Mouse (Mus musculus) adrenal gland, adult 10 weeks (tissue): ENCODE results near the gene Sumf2. TPM values are rescaled to one million over a fixed set of nuclear protein-coding genes. Genes with fewer than 3 reads are reported as not detected.

Source experiments
- polyA plus RNA-seq: library from polyadenylated mRNA; stranded (reverse); fragments of 350-450 nt; fragmentation: Illumina TruSeq; extraction: RNeasy Lipid Tissue Mini Kit (QIAGEN cat#74804); gene quantifications from one replicate; pipeline ENCODE4 v1.2.3, GENCODE M21; 2014; ENCODE audit warnings: low read depth, low replicate concordance

Sumf2 gene
- polyA plus RNA-seq: 4.7 TPM

GRCm38 (mm10) chr5:129846752-129847557 lies at the start of gene Sumf2:
Gene Sumf2, plus strand, starts transcription at chr5:129846986.

DNA sequence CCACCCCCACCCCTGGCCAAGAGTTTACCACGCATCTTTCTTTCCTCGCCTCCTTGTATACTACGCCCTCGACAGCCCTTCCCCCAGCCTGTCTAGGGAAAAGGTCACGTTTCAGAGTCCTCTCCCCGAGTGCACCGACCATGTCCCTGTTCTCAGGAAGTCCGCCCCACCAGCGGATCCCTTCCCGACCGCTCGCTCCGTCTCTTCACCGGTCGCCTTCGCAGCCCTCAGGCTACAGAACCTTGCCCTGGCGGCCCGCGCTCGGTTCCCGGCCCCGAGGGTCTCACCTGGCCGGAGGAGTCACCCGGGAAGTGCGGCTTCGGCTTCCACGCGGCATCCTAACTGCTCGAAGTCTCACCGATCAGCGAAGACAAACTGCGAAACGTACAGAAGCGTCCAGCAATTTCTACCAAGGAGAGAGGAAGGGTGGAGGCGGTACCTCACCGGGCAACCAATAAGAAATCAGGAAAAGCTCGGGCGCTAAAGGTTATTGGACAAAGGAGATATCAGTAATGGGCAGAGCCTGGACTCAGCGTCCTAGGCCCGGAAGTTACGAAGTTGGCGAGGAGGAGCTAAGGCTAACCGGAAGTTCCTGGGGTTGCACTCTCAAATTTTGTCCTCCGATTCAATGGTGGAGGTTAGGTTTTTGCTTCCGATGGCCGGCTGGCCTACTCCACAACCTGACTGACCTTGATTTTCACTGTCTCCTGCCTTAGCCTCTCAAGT lies 40.3 kb downstream of the Sumf2 start, which contains the start of gene Chchd2:
TSS of gene Chchd2 (minus strand) at position 560 of the 726 bp plus-strand sequence.

GRCm38 (mm10) chr5:129895198-129896088 lies 48.7 kb downstream of the Sumf2 start, which contains the start of gene Zbed5:
Gene Zbed5, plus strand, starts transcription at chr5:129895723.

GRCm38 (mm10) chr5:129898449-129898848 lies 51.7 kb downstream of the Sumf2 start, which contains the start of gene Phkg1:
Gene Phkg1, minus strand, starts transcription at chr5:129898549.

DNA sequence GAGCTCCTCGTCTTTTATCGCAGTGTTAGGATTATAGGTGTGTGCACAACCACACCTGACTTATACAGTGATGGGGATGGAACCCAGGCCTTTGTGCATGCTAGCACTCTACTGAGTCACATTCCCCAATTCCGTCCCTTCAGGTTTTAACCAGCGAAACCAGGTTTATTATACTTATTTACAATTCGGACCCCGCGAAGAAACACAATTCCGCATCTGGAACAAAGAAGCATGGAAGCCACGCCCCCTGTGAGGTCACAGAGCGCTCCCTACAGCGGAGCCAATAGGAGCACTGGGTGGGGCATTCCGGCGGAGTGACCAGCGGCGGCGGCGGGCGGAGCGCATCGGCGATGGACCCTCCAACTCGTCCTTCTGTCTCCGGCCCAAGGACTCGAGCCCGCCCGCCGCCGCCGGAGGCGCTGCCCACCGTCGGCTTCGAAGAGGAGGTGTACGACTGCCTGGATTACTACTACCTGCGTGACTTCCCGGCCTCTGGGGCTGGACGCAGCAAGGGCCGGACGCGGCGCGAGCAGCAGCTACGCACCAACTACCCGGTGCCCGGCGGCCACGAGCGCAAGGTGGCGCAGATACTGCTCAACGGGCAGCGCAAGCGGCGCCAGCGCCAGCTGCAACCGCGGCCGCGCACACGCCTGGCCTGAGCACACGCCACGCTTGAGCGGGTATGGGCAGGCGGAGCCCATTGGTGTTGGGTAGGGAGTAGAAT lies 61.6 kb downstream of the Sumf2 start, which contains the start of gene Nupr1l:
TSS of gene Nupr1l (plus strand) at position 299 of the 724 bp plus-strand sequence.

Other genes starting within 250 kb of the Sumf2 start
- gene Zfp11, start 176.9 kb upstream of the Sumf2 start, polyA plus RNA-seq: 5.6 TPM
- gene Sept14, start 138.5 kb upstream of the Sumf2 start, polyA plus RNA-seq: not detected
- gene Mrps17, start 131.5 kb upstream of the Sumf2 start, polyA plus RNA-seq: 79.6 TPM
- gene Nipsnap2, start 121.9 kb upstream of the Sumf2 start, polyA plus RNA-seq: 112 TPM
- 6.0 TPM for gene Psph, start 59.5 kb upstream of the Sumf2 start, polyA plus RNA-seq
- gene Chchd2, start 40.5 kb downstream of the Sumf2 start, polyA plus RNA-seq: 802 TPM
- 1.6 TPM for gene Zbed5, start 48.7 kb downstream of the Sumf2 start, polyA plus RNA-seq
- 1.7 TPM for gene Phkg1, start 51.6 kb downstream of the Sumf2 start, polyA plus RNA-seq
- 8.9 TPM for gene Nupr1l, start 61.6 kb downstream of the Sumf2 start, polyA plus RNA-seq
- 67.8 TPM for gene Vkorc1l1, start 95.0 kb downstream of the Sumf2 start, polyA plus RNA-seq
- gene Gusb, start 156.1 kb downstream of the Sumf2 start, polyA plus RNA-seq: 35.8 TPM
- 9.3 TPM for gene Asl, start 182.3 kb downstream of the Sumf2 start, polyA plus RNA-seq
- 35.3 TPM for gene Crcp, start 182.3 kb downstream of the Sumf2 start, polyA plus RNA-seq
- gene Tpst1, start 226.3 kb downstream of the Sumf2 start, polyA plus RNA-seq: 47.5 TPM